Mouse (Mus musculus) liver, embryonic 12.5 days (tissue): ENCODE data around the gene Fam192a. TPM values are rescaled to one million over a fixed set of nuclear protein-coding genes. Genes with fewer than 3 reads are reported as not detected.
A peak's percentile ranks its signal among the peaks of the same experiment; 100 is the strongest.

Experiments
- ATAC-seq: fragments of 200-750 bp; cut with Nextera tagmentation; 2 replicates; pipeline ENCODE4 v1.8.0; 2017; ENCODE audit warnings: moderate number of reproducible peaks, mild to moderate bottlenecking, moderate library complexity
- H3K27ac ChIP-seq: fragments of 300-500 bp; sonication (generic); 2 replicates; pipeline ENCODE4 v1.5.1; 2016; ENCODE audit warnings: mild to moderate bottlenecking
- H3K27me3 ChIP-seq: fragments of 300-500 bp; sonication (generic); replicated peaks from 2 replicates; pipeline ENCODE4 v1.6.1; 2016; ENCODE audit warnings: mild to moderate bottlenecking, moderate library complexity
- H3K36me3 ChIP-seq: fragments of 300-500 bp; sonication (generic); 2 replicates; pipeline ENCODE4 v1.6.1; 2016; ENCODE audit warnings: mild to moderate bottlenecking, moderate library complexity
- H3K4me1 ChIP-seq: fragments of 300-500 bp; sonication (generic); 2 replicates; pipeline ENCODE4 v1.6.1; 2016
- H3K4me2 ChIP-seq: fragments of 300-500 bp; sonication (generic); 2 replicates; pipeline ENCODE4 v1.6.1; 2016; ENCODE audit warnings: mild to moderate bottlenecking, moderate library complexity
- H3K4me3 ChIP-seq: fragments of 300-500 bp; sonication (generic); 2 replicates; pipeline ENCODE4 v1.5.1; 2016; ENCODE audit warnings: mild to moderate bottlenecking, moderate library complexity
- H3K9ac ChIP-seq: fragments of 300-500 bp; sonication (generic); 2 replicates; pipeline ENCODE4 v1.6.1; 2016; ENCODE audit warnings: mild to moderate bottlenecking, moderate library complexity
- H3K9me3 ChIP-seq: fragments of 300-500 bp; sonication (generic); replicated peaks from 2 replicates; pipeline ENCODE4 v1.6.1; 2016; ENCODE audit warnings: mild to moderate bottlenecking, moderate library complexity
- WGBS: fragments of 180-500 bp; shearing (Covaris S2); methylation state at CpG from one replicate; pipeline ENCODE4 v1.1.7; 2016; ENCODE audit not compliant: insufficient replicate concordance; 5-methylcytosine and 5-hydroxymethylcytosine counted together
- polyA plus RNA-seq: library from polyadenylated mRNA; unstranded; fragments of >200 nt; fragmentation: Nextera tagmentation; extraction: Ambion mirVana; gene quantifications from 2 replicates; pipeline ENCODE4 v1.2.1, GENCODE M21; 2016

The Fam192a gene
- polyA plus RNA-seq: 45.9 and 49.2 TPM in 2 replicates

- H3K9ac ChIP-seq: peak within 1 kb of the TSS; percentile 96
- peak within 1 kb of the TSS; percentile 82 for H3K27ac ChIP-seq
- peaks cover 38% of the 10 kb centered on the region for H3K4me1 ChIP-seq
- H3K4me2 ChIP-seq: peak within 1 kb of the TSS; percentile 92
- ATAC-seq: peak; percentile 98
- peaks cover 4% of the 10 kb centered on the region; the same call in 1 of the 2 replicates for H3K36me3 ChIP-seq
- no peaks in the 10 kb centered on the region for H3K27me3 ChIP-seq
- H3K9me3 ChIP-seq: no peaks in the 10 kb centered on the region
- H3K4me3 ChIP-seq: peak within 1 kb of the TSS; percentile 99
- 0% methylated on average over 55 of the region's 55 CpGs for WGBS
Measured at GRCm38 (mm10) chr8:94601607-94602385, at the start of gene Fam192a, which contains the start of gene Rspry1. Fam192a (minus strand) TSS chr8:94601997. Rspry1 (plus strand) TSS chr8:94601937.

DNA sequence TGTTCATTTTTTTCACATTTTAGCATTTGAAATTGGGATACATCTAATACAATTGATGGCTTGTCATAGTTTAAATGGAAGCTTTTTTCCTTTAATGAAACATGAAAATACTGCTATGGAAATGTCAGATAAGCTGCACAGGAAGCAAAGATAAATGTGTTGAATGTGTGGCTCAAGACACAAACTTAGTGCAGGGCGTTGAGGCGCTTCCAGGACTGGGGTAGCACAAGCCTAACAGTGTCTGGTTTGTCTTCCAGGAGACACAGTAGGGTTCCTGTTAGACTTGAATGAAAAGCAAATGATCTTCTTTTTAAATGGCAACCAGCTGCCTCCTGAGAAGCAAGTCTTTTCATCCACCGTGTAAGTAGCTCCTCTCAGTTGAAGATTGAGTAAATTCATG is 47.7 kb upstream of the Fam192a start:
- Histone ChIP-seq H3K36me3 (peaks cover 83% of the 10 kb centered on the region), H3K4me1 (peaks cover 17% of the 10 kb centered on the region; the same call in 1 of the 2 replicates), H3K4me3 (no peak overlapping the region), H3K27me3 (no peaks in the 10 kb centered on the region), H3K9ac (no peak overlapping the region), H3K4me2 (no peak overlapping the region), H3K27ac (no peak overlapping the region), H3K9me3 (no peaks in the 10 kb centered on the region)
- no peak for ATAC-seq
- WGBS: 42% methylated on average over 3 of the region's 3 CpGs

GRCm38 (mm10) chr8:94646165-94646564 is 44.4 kb upstream of the Fam192a start:
- Histone ChIP-seq H3K4me1 (peaks cover 14% of the 10 kb centered on the region; the same call in 1 of the 2 replicates), H3K36me3 (peaks cover 80% of the 10 kb centered on the region), H3K27me3 (no peaks in the 10 kb centered on the region), H3K27ac (no peak overlapping the region), H3K4me2 (no peak overlapping the region), H3K9ac (no peak overlapping the region), H3K9me3 (no peaks in the 10 kb centered on the region), H3K4me3 (no peak overlapping the region)
- no peak for ATAC-seq
- 79% methylated on average over 3 of the region's 3 CpGs for WGBS

DNA sequence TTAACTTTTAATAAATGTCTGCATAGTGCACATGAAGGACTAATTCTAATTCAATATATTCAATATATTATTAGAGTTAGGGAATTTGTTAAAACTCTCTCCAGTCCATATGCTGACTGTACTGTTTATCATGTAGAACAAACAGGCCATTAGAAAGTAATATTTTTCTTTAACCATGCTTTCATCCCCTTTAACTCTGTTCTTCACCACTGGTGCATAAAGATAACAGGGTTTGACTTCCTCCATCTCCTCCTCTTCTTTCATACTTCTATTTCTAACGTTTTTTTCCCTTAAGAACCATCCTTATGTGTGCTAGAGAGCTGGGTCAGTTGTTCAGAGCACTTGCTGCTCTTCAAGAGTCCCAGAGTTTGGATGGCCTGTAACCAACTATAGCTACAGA is 43.4 kb upstream of the Fam192a start:
- Histone ChIP-seq H3K4me1 (peaks cover 14% of the 10 kb centered on the region; the same call in 1 of the 2 replicates), H3K4me2 (no peak overlapping the region), H3K27ac (no peak overlapping the region), H3K36me3 (peaks cover 83% of the 10 kb centered on the region), H3K9ac (no peak overlapping the region), H3K4me3 (no peak overlapping the region), H3K9me3 (no peaks in the 10 kb centered on the region), H3K27me3 (no peaks in the 10 kb centered on the region)
- WGBS: 3% methylated on average over 1 of the region's 1 CpGs
- ATAC-seq: no peak

DNA sequence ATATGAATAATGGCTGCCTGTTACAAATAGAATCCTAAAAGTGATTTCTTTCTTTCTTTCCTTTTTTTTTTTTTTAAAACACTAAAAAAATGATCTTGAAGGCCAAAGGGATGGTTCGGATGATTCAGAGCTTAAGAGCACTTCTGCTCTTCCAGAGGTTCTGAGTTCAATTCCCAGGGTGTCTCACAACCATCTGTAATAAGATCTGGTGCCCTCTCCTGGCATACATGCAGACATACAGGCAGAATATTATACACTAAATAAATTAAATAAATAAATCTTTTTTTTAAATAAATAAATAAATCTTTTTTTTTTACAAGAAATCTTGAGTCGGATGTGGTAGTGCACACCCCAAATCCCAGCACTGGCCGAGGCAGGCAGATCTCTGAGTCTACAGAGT is 40.1 kb upstream of the Fam192a start:
- Histone ChIP-seq H3K27me3 (no peaks in the 10 kb centered on the region), H3K27ac (no peak overlapping the region), H3K9me3 (no peaks in the 10 kb centered on the region), H3K4me3 (no peak overlapping the region), H3K4me2 (no peak overlapping the region), H3K4me1 (0 out of 2 replicates have a peak, but pooled peaks cover 9% of the 10 kb centered on the region), H3K36me3 (peaks cover 92% of the 10 kb centered on the region), H3K9ac (no peak overlapping the region)
- whole genome bisulfite sequencing: 82% methylated on average over 3 of the region's 3 CpGs
- no peak for ATAC-seq

DNA sequence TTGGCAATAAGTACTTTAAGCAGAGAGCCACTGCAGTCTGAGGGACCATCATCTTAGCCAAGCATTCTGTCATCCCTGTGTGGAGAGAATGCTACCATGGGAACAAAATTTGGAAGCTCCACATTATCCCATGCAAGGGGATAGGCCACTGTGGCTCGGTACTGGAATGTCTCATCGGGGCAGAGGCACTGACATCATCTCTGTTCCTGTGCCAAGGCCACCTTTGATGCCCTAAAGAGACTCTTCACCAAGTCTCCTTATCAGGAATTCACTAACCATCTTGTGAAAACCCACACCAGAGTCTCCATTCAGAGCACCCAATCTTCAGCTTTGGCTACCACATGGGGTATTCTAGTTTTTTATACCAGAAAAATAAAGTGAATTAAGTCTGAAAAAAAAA is 39.4 kb upstream of the Fam192a start:
- Histone ChIP-seq H3K36me3 (peaks cover 92% of the 10 kb centered on the region), H3K4me2 (no peak overlapping the region), H3K4me3 (no peak overlapping the region), H3K9me3 (no peaks in the 10 kb centered on the region), H3K27ac (no peak overlapping the region), H3K4me1 (0 out of 2 replicates have a peak, but pooled peaks cover 9% of the 10 kb centered on the region), H3K27me3 (no peaks in the 10 kb centered on the region), H3K9ac (no peak overlapping the region)
- ATAC-seq: no peak
- WGBS: 79% methylated on average over 2 of the region's 2 CpGs

DNA sequence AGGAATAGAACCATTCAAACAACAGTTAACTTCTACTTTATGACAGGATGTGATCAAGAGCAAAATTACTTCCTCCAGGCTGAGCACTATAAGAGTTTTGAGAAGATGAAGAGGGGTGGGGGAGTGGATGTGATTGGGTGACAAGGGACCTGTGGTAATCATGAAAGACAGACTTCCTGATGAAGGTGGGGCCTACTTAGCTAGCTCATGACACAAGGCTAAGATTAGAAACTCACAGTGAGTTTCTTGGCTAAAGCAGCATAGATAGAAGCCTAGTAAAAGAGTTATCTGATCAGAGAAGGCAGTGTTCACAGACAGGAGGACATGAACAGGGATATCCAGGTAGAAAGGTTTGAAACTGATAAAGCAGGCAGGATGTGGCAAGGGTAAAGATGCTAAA is 32.4 kb upstream of the Fam192a start:
- no peaks in the 10 kb centered on the region for H3K27me3 ChIP-seq
- H3K4me1 ChIP-seq: peaks cover 22% of the 10 kb centered on the region
- H3K36me3 ChIP-seq: peaks cover 80% of the 10 kb centered on the region
- peak; percentile 94 for ATAC-seq
- peak overlapping the region; percentile 74 for H3K27ac ChIP-seq
- no peaks in the 10 kb centered on the region for H3K9me3 ChIP-seq
- no peak overlapping the region for H3K4me3 ChIP-seq
- peak overlapping the region; percentile 41 for H3K4me2 ChIP-seq
- H3K9ac ChIP-seq: no peak overlapping the region

- H3K4me2 ChIP-seq: peak overlapping the region; percentile 41
- 28% methylated on average over 2 of the region's 2 CpGs for WGBS
- no peaks in the 10 kb centered on the region for H3K9me3 ChIP-seq
- peaks cover 22% of the 10 kb centered on the region for H3K4me1 ChIP-seq
- H3K27ac ChIP-seq: peak overlapping the region; percentile 74
- H3K36me3 ChIP-seq: peaks cover 78% of the 10 kb centered on the region
- H3K4me3 ChIP-seq: no peak overlapping the region
- peak; percentile 59; the same call in 1 of the 2 replicates for ATAC-seq
- H3K27me3 ChIP-seq: no peaks in the 10 kb centered on the region
- H3K9ac ChIP-seq: peak overlapping the region; percentile 22; the same call in 1 of the 2 replicates
Measured at GRCm38 (mm10) chr8:94633564-94634194, 31.9 kb upstream of the Fam192a start.

GRCm38 (mm10) chr8:94624885-94625284 is 23.1 kb upstream of the Fam192a start:
- Histone ChIP-seq H3K4me2 (no peak overlapping the region), H3K9me3 (no peaks in the 10 kb centered on the region), H3K27ac (no peak overlapping the region), H3K9ac (no peak overlapping the region), H3K4me1 (no peaks in the 10 kb centered on the region), H3K36me3 (peaks cover 39% of the 10 kb centered on the region), H3K4me3 (no peak overlapping the region), H3K27me3 (no peaks in the 10 kb centered on the region)
- WGBS: 75% methylated on average over 1 of the region's 1 CpGs
- no peak for ATAC-seq

GRCm38 (mm10) chr8:94607064-94607463 is 5.3 kb upstream of the Fam192a start:
- WGBS: 81% methylated on average over 5 of the region's 5 CpGs
- H3K4me2 ChIP-seq: no peak overlapping the region
- H3K27ac ChIP-seq: no peak overlapping the region
- no peaks in the 10 kb centered on the region for H3K9me3 ChIP-seq
- 0 out of 2 replicates have a peak, but pooled peaks cover 3% of the 10 kb centered on the region for H3K36me3 ChIP-seq
- peaks cover 17% of the 10 kb centered on the region for H3K4me1 ChIP-seq
- H3K4me3 ChIP-seq: no peak overlapping the region
- H3K9ac ChIP-seq: no peak overlapping the region
- no peaks in the 10 kb centered on the region for H3K27me3 ChIP-seq
- no peak for ATAC-seq

DNA sequence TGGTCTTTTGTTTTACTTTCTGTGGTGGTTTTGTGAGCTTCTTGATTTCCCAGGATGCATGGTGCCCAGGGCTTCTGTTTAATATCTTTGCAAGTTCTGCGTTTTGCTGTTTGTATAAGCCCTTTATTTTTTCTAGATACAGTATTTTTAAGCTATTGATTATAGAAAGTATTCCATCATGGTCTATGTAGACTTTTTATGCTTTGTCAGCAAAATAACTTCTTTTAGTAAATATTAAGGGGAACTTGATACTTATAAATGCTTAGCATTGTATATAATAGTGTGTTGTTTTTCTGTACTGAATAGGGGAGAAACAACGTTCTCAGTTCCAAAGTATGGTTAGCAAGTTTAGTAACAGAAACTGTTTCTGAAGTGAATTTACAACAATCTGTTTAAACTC is 2.2 kb upstream of the Fam192a start:
- Histone ChIP-seq H3K9me3 (no peaks in the 10 kb centered on the region), H3K4me3 (no peak overlapping the region), H3K27ac (no peak overlapping the region), H3K4me1 (peaks cover 33% of the 10 kb centered on the region), H3K4me2 (peak overlapping the region; percentile 92), H3K27me3 (no peaks in the 10 kb centered on the region), H3K36me3 (0 out of 2 replicates have a peak, but pooled peaks cover 3% of the 10 kb centered on the region), H3K9ac (peak overlapping the region; percentile 96)
- ATAC-seq: no peak
- 78% methylated on average over 2 of the region's 2 CpGs for WGBS

DNA sequence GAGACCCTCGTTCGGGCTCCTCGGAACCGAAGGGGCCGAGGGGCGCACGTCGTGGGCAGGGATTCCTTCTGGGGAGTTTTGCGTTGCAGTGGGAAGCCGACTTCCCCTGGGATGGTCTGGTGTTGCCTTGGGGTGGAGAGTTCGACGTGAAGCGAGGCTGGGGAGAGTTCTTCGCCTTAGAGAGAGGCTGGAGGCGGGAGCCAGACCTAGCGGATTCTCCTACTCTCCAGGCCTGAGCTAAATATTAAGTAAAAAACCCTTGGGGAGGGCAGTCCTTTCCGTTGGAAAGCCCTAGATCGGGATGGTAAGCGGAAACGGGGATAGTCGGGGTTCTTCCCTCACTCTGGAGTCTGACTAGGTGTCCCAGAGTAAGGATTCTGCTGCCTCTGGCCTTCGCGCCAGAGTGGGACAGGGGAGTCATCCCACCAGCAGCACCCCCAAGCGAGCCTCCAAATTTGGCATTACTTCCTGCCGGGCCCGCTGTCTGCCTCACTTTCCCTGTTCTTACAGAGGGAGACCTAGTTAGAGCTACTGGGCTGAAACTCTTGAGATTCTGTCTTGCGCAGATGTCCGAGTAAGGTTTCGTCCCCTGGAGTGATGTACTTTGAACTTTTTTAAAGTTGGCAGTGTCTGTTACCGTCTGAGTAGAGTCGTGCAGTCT is 804 bp upstream of the Fam192a start:
- Histone ChIP-seq H3K27me3 (no peaks in the 10 kb centered on the region), H3K9ac (peak overlapping the region; percentile 96), H3K4me1 (peaks cover 38% of the 10 kb centered on the region), H3K36me3 (0 out of 2 replicates have a peak, but pooled peaks cover 5% of the 10 kb centered on the region), H3K9me3 (no peaks in the 10 kb centered on the region), H3K27ac (peak overlapping the region; percentile 82), H3K4me2 (peak overlapping the region; percentile 92), H3K4me3 (peak overlapping the region; percentile 99)
- under 1% methylated on average over 31 of the region's 31 CpGs for WGBS
- ATAC-seq: no peak
